Mouse (Mus musculus): ENCODE data around the gene Macrod2.

DNA sequence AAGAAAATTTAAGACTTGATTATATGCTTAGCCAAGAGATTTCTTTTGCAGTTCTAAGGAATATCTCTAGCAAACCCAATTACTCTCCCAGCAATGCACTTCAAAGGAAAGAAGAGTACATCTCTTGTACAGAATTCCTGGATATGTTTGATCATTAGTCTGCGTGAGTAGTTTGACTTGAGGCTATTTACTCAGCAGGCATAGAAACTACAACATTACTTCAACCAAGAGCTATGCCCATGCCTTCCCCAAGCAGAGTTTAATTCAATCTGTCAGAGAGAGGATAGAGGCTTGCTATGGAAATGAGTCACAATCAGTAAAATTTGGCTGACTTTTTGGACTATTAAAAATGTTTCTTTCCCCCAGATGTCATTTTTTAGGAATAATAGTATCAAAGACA lies 785.5 kb downstream of the Macrod2 start:
- TF ChIP-seq CTCF (IDR thresholded peaks at IDR 0.05; ENCODE audit: borderline replicate concordance, insufficient read depth, low read depth, low read length) (no peak), POLR2A (IDR thresholded peaks at IDR 0.05; ENCODE audit: borderline replicate concordance, insufficient read depth, low read length) (no peak)

Measured in cerebellum, adult 2 months (tissue).